Comparison of ENCODE assay signal across 10 mouse cellular contexts in genomic region chr2:151603630-151604029, GRCm38 (mm10). TPM values are rescaled to one million over a fixed set of nuclear protein-coding genes. Genes with fewer than 3 reads are reported as not detected.
A peak's percentile ranks its signal among the peaks of the same experiment; 100 is the strongest.
DNase-seq lines count a peak whose midpoint lies in the region; ATAC-seq and TF ChIP-seq lines count a peak whose summit lies in the region.
"Had no signal": no experiment of that assay in that cellular context is flagged by ENCODE, and none has a peak within 500 bp of the region (broad histone marks: within the 10 kb centered on the region; RNA-seq: fewer than 3 reads in every experiment).

No protein-coding gene starts in this region.

- peak; percentile 42 to 59 for DNase-seq in left cerebral cortex, postnatal 10 days (ENCODE audit: extremely low spot score in 1 of 2, low spot score in 2 of 2)
- DNase-seq in left cerebral cortex, adult 18-20 months (ENCODE audit: low spot score in 2 of 2) = no peak
- DNase-seq in layer of hippocampus, adult 2 months (ENCODE audit: low spot score in 2 of 2) = peak in 1 of 2 experiments; percentile 74
- no peak for DNase-seq in testis, postnatal 14 days (ENCODE audit: low spot score)
- DNase-seq in urinary bladder, adult 18-20 months (ENCODE audit: low spot score in 2 of 2) = no peak

- 0 out of 2 replicates have a peak, but pooled peaks cover 10% of the 10 kb centered on the region for H3K4me1 ChIP-seq in embryonic facial prominence, embryonic 12.5 days
- peaks cover 49% of the 10 kb centered on the region for H3K4me1 ChIP-seq in neural tube, embryonic 13.5 days (replicated peaks)
- no peaks in the 10 kb centered on the region for H3K4me1 ChIP-seq in liver, embryonic 12.5 days
- H3K4me1 ChIP-seq: heart, embryonic 15.5 days had no signal

- H3K27ac ChIP-seq in embryonic facial prominence, embryonic 12.5 days = no peak overlapping the region
- H3K27ac ChIP-seq in layer of hippocampus, adult 2 months = peak overlapping the region; percentile 95
- peak overlapping the region; percentile 76 for H3K27ac ChIP-seq in neural tube, embryonic 13.5 days (replicated peaks)
- H3K27ac ChIP-seq in liver, embryonic 12.5 days = no peak overlapping the region
- H3K27ac ChIP-seq: heart, embryonic 15.5 days; limb, embryonic 15.5 days had no signal

- intact Hi-C loops in left cerebral cortex, postnatal 10 days (cut with DNase I) = no loop called here

- no peaks in the 10 kb centered on the region for H3K36me3 ChIP-seq in embryonic facial prominence, embryonic 12.5 days
- H3K36me3 ChIP-seq in neural tube, embryonic 13.5 days = peaks cover 13% of the 10 kb centered on the region
- H3K36me3 ChIP-seq in liver, embryonic 12.5 days = no peaks in the 10 kb centered on the region
- H3K36me3 ChIP-seq: heart, embryonic 15.5 days; limb, embryonic 15.5 days had no signal

- 34% methylated on average over 4 of the region's 4 CpGs for WGBS in embryonic facial prominence, embryonic 12.5 days
- 8% methylated on average over 4 of the region's 4 CpGs for WGBS in neural tube, embryonic 13.5 days
- 49% methylated on average over 4 of the region's 4 CpGs for whole genome bisulfite sequencing in liver, embryonic 12.5 days (ENCODE audit: insufficient replicate concordance)

- no peak overlapping the region for H3K4me3 ChIP-seq in embryonic facial prominence, embryonic 12.5 days
- no peak overlapping the region for H3K4me3 ChIP-seq in layer of hippocampus, adult 2 months
- H3K4me3 ChIP-seq in neural tube, embryonic 13.5 days = no peak overlapping the region
- H3K4me3 ChIP-seq in liver, embryonic 12.5 days = no peak overlapping the region
- H3K4me3 ChIP-seq: heart, embryonic 15.5 days; limb, embryonic 15.5 days had no signal

- H3K27me3 ChIP-seq in embryonic facial prominence, embryonic 12.5 days = no peaks in the 10 kb centered on the region
- no peaks in the 10 kb centered on the region for H3K27me3 ChIP-seq in neural tube, embryonic 13.5 days
- H3K27me3 ChIP-seq in liver, embryonic 12.5 days (replicated peaks) = peaks cover 17% of the 10 kb centered on the region
- H3K27me3 ChIP-seq: limb, embryonic 15.5 days had no signal

- TF ChIP-seq CTCF in layer of hippocampus, adult 2 months (conservative IDR thresholded peaks at IDR 0.05) = no peak

- H3K9ac ChIP-seq in embryonic facial prominence, embryonic 12.5 days = no peak overlapping the region
- H3K9ac ChIP-seq in neural tube, embryonic 13.5 days = 0 out of 2 replicates have a peak overlapping the region, but pooled peaks have one; percentile 22
- H3K9ac ChIP-seq in liver, embryonic 12.5 days = no peak overlapping the region
- H3K9ac ChIP-seq: heart, embryonic 15.5 days; limb, embryonic 15.5 days had no signal

- 0 out of 2 replicates have a peak, but pooled peaks have one; percentile 29 for ATAC-seq in embryonic facial prominence, embryonic 12.5 days (ENCODE audit: insufficient number of reproducible peaks, insufficient read depth, low FRiP score, low TSS enrichment)
- peak; percentile 88 for ATAC-seq in neural tube, embryonic 13.5 days (ENCODE audit: low read depth)
- no peak for ATAC-seq in liver, embryonic 12.5 days

- no peaks in the 10 kb centered on the region for H3K9me3 ChIP-seq in embryonic facial prominence, embryonic 12.5 days
- H3K9me3 ChIP-seq in neural tube, embryonic 13.5 days = no peaks in the 10 kb centered on the region
- no peaks in the 10 kb centered on the region for H3K9me3 ChIP-seq in liver, embryonic 12.5 days (replicated peaks)
- H3K9me3 ChIP-seq: heart, embryonic 15.5 days; limb, embryonic 15.5 days had no signal

- H3K4me2 ChIP-seq in embryonic facial prominence, embryonic 12.5 days (replicated peaks) = no peak overlapping the region
- H3K4me2 ChIP-seq in neural tube, embryonic 13.5 days = no peak overlapping the region
- H3K4me2 ChIP-seq in liver, embryonic 12.5 days = no peak overlapping the region
- H3K4me2 ChIP-seq: heart, embryonic 15.5 days; limb, embryonic 15.5 days had no signal

RNA-seq across cellular contexts. Expression of gene Snph, which starts 28.8 kb away (rescaled TPM):
- 100 to 1,000 TPM; 162 to 164 TPM for total RNA-seq in left cerebral cortex, postnatal 10 days (2021)
- 100 to 1,000 TPM; 311 to 313 TPM for total RNA-seq in left cerebral cortex, adult 18-20 months (2021)
- 1.2 and 1.9 TPM in 2 replicates for polyA plus RNA-seq in embryonic facial prominence, embryonic 12.5 days (2016; fragmentation: Nextera tagmentation; extraction: Ambion mirVana)
- 100 to 1,000 TPM; 401 to 415 TPM for total RNA-seq in layer of hippocampus, adult 2 months (2021)
- polyA plus RNA-seq in neural tube, embryonic 13.5 days (2015; fragmentation: Nextera tagmentation; extraction: Ambion mirVana) = 16.6 and 18.3 TPM in 2 replicates
- 0.04 TPM in 2 replicates for polyA plus RNA-seq in liver, embryonic 12.5 days (2016; fragmentation: Nextera tagmentation; extraction: Ambion mirVana)

RNA-seq across cellular contexts. Expression of gene Sdcbp2, which starts 31.2 kb away (rescaled TPM):
- 1 to 10 TPM; 1.5 to 1.6 TPM for total RNA-seq in left cerebral cortex, postnatal 10 days (2021)
- total RNA-seq in left cerebral cortex, adult 18-20 months (2021) = 1 to 10 TPM; 1.1 to 1.7 TPM
- 0.59 and 1.0 TPM in 2 replicates for polyA plus RNA-seq in embryonic facial prominence, embryonic 12.5 days (2016; fragmentation: Nextera tagmentation; extraction: Ambion mirVana)
- 1 to 10 TPM; 1.4 to 2.1 TPM for total RNA-seq in layer of hippocampus, adult 2 months (2021)
- polyA plus RNA-seq in neural tube, embryonic 13.5 days (2015; fragmentation: Nextera tagmentation; extraction: Ambion mirVana) = 0.68 and 1.1 TPM in 2 replicates
- polyA plus RNA-seq in liver, embryonic 12.5 days (2016; fragmentation: Nextera tagmentation; extraction: Ambion mirVana) = 0.16 and 0.45 TPM in 2 replicates

Comparison
In these comparisons a context has a peak if more than half of its experiments do, and no peak if none do; other contexts are left out.
1. DNase-seq: peak in left cerebral cortex, postnatal 10 days (2 of 2); none in left cerebral cortex, adult 18-20 months (0 of 2), testis, postnatal 14 days (single experiment) and urinary bladder, adult 18-20 months (0 of 2).
2. H3K27ac ChIP-seq: peak in layer of hippocampus, adult 2 months (single experiment) and neural tube, embryonic 13.5 days (single experiment); none in embryonic facial prominence, embryonic 12.5 days (single experiment) and liver, embryonic 12.5 days (single experiment).